Mouse (Mus musculus) gastrocnemius, postnatal 4 days (tissue): ENCODE results near the gene Sec24a. TPM values are rescaled to one million over a fixed set of nuclear protein-coding genes. Genes with fewer than 3 reads are reported as not detected.
"Not testable (repeated sequence)": the region's sequence is repeated elsewhere in the genome, so short reads cannot be mapped to it uniquely, and the experiment has no call there.

Source experiments
- DNase-seq, 2 experiments: peaks; one replicate each; pipeline ENCODE4 v3.0.0; 2021 to 2022; ENCODE audit warnings: low spot score in 2 of 2, mixed read lengths in 2 of 2
- total RNA-seq, 2 experiments: library from RNA; stranded (reverse); gene quantifications; 2 replicates each; pipeline ENCODE4 v1.2.3; 2021

The Sec24a gene
- total RNA-seq, 2 experiments from 2014 or later, result 23.4 to 28.3 TPM

DNA sequence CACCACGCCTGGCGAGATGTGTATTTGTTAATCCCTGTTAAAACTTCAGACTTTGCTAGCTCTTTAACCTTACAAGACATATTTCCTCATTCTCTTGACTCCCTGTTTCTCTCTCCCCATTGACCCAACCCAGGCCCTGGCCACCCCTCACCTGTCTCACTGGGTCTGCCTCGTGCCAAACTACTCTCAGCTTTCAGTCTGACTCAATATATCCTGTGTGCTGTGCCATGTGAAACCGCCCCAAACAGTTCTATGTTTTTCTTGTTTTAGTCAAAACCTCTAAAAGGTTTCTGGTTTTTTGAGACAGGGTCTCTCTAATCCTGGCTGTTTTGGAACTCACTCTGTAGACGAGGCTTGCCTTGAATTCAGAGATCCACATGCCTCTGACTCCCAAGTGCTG, 2.2 kb downstream of the Sec24a start:
- no peak for DNase-seq

DNA sequence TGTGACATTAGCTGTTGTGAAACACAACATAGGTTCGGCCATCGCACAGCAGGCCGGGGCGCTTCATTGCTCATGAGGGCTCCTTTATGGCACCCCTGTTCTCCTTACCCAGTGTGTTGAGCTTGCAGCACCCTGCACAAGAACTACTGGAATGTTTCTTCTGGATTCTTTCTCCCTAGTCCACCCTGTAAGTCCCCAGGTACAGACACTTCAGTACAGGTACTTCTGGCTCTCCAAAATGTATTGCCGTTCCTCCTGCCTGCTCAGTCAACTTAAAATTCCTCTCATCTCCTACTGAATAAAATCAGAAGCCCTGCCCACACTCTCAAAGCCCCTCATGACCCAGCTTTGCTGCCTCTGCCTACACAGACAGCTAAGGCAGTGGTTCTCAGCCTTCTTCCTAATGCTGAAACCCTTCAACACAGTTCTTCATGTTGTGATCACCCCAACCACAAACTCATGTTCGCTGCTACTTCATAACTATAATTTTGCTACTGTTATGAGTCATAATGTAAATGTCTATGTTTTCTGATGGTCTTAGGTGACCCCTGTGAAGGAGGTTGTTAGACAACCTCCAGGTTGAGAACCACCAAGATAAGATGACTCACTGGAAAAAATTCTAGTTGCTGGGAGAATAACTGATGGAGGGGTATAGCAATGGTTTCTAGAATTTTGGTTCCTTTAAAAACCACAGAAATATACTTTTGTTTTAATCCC, 3.3 kb downstream of the Sec24a start:
- DNase-seq, result no peak

DNA sequence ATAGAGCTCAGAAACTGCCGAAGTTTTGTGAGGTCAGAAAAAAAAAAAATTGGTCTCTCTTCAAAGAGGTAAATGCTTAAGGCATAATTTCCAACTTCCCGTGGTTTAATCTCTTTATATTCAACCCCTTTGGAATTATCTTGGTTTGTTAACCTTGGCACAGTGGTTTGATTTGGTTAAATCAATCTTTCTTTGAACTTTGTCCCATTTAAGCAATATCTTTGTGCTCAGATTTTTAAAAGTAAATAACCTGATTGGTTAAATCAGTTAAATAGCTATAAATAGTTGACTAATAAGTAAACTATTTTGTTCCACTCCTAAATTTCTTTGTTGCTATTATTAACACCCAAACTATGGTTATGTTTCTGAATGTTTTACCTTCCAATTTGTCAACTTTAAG, 4.2 kb downstream of the Sec24a start:
- no peak for DNase-seq

DNA sequence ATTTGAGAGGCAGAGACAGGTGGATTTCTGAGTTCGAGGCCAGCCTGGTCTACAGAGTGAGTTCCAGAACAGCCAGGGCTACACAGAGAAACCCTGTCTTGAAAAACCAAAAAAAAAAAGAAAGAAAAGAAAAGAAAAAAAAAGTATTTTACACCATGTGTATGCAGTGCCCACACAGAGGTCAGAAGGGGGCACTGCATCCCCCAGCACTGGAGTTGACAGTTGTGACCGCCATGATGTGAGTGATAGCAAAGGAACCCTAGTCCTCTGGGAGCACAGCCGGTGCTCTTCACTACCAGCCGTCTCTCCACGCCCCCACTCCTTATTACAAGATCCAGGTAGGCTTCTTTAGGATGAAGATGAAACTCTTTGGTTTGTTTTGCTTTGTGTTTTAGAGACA, 5.2 kb downstream of the Sec24a start:
- DNase-seq, result not testable (repeated sequence)

DNA sequence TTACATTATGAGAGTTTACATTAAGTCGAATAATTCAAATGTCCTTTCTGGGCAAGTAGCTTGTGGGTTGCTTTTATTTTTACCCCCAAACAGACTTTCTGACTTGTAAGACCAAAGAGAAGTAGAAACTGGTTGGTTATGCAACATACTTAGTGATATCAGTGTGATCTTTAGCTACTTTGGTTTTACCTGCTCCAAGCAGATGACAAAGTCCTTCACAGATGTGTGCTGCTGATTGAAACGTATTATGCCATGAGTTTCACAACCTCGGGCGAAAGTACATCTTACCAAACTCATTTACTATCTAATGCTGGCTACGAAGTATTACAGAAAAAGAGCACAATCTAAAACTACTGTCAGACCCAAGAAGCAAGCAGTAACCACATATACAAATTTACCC, 5.8 kb downstream of the Sec24a start:
- DNase-seq, result no peak

DNA sequence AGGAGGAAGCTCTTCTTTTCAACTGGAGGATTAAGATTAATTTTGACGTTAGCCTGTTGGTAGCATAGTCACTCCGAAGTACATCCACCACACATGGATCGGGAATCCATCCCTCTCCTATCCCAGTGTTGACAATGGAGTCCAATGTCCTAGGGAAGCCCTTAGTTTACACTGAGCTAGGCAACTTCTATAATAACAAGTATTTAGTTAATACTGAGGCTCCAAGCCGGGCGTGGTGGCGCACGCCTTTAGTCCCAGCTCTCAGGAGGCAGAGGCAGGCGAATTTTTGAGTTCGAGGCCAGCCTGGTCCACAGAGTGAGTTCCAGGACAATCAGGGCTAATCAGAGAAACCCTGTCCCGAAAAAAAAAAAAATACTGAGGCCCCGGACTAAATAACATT, 6.4 kb downstream of the Sec24a start:
- no peak for DNase-seq

DNA sequence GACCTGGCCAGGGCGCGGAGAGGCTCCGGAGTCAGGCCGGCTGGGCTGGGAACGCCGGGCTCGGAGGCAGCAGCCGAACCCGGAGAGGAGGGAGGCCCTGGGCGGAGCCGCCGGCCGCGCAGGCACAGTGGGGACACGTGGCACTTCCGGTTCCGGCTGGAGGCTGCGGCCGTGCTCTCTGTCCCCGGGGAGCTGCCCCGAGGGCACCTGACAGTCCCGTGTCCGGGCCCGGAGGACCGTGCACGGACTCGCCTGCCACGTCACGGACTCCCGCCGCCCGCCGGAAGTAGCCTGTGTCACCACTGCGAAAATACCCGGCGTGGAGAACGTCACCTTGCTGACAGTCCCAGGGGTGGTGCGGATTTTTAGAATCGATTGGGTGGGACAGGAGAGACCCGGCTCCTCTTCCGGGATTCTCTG, 7.1 kb downstream of the Sec24a start:
- DNase-seq, result peak; percentile 87 to 94

DNA sequence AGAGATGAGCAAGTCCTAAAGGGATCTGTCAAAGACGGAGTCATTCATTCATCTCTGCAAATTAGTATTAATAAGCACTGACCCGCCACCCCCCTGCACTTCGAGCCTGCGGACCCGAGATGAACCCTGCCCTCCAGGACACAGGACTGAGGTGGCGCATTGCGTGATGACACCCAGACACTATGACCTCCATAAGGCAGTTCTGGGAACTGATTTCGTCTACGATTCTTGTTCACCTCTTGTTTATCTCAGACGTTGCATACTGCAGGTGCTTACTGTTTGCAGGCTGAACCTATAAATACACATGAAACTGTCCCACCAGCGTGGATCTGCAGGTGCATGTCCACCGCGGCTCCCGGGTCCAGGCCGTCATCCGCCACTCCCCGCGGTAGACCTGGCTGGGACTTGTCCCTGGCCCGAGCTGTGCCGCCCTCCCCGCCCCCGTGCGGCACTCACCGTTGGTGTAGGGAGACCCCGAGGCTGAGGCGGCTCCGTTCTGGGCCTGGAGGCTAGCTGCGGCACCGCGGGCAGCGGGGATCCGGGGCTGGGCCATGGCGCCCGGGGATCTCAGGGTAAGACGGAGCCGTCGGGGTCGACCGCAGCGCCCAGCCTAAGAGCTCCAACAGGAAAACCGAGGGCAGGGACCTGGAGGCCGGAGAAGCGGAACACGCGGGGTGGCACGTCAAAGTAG, 7.7 kb downstream of the Sec24a start:
- peak in 1 of 2 experiments; percentile 43 for DNase-seq

DNA sequence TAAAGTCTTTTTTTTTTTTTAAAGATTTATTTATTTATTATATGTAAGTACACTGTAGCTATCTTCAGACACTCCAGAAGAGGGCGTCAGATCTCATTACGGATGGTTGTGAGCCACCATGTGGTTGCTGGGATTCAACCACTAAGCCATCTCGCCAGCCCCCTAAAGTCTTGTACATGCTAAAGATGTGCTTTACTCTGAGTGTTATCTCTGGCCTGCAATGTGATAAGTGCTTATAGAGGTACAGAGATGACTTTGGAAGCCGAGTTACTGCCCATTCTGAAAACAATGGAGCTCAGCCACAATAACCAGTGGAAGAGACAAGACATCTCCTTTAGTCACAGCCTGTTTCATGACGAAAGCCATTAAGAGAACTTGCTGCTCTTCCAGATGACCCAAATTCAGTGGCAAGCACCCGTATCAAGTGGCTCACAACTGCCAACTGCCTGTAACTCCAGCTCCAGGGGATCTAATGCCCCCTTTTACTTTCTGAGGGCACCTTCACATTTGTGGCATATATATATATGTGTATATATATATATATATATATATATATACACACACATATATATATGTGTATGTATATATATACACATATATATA, 11.7 kb downstream of the Sec24a start:
- DNase-seq, result not testable (repeated sequence)

DNA sequence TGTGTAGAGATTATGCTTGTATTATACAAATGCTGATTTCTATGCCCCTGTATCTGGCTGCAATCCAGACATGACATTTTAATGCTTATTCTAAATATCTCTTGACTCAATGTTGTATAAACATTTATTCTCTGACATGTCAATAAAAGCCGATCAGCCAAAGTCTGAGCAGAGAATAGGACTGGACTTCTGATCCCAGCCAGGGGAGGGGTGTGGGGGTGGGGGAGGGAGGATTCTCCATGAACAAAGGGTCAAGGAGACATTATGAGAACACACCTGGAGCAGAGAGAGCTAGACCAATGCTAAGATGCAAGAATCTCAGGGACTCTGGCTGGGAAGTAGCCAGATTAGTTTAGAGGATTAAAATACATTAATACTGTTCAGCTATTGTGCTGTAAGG, 17.3 kb downstream of the Sec24a start:
- no peak for DNase-seq

DNA sequence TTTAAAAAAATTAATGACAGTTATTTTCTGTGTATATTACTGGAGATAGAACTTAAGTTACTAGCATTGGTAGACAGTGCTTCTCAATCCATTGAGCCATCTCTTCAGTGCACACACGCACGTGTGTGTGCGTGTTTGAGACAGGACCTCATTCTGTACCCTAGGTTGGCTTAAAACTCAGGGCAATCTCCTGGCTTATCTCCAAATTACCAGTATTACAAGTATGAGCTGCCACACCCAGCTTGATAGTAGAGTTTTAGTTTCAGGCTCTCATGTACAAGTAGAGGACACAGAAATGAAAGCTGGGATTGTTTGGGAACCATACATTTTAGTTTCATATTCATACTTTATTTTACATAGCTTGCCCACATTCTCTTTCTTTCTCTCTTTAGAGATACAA, 22.7 kb downstream of the Sec24a start:
- no peak for DNase-seq

DNA sequence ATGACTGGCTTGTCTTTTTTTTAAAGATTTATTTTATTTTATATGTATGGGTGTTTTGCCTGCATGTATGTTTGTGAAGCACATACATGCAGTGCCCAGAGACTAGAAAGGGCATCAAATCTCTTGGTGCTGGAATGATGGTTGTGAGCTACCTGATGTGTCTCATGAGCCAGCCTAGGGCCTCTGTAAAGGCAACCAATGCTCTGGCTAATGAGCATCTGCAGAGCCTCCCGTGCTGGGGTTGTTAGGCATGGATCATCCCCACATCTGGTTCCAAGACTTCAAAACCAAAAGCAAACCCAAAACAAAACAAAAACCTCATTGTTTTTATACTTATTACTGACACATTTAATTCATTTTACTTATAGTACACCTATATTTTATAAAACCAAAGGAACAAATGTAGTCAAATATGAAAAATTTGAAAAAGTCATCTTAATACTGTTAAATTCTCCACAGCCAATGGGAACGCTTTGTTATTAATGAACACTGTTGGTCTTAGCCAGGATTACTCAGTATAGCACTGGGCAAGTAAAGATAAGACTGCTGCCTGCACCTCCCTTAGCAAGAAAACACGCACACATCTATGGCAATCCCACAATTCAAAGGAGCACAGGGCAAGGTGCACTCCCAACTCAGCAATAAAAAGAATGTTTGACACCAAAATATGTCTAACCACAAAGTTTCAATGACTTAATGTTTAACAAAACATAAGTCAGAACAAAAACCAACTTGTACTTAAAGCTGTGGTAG, 24.6 kb downstream of the Sec24a start:
- DNase-seq, result no peak

DNA sequence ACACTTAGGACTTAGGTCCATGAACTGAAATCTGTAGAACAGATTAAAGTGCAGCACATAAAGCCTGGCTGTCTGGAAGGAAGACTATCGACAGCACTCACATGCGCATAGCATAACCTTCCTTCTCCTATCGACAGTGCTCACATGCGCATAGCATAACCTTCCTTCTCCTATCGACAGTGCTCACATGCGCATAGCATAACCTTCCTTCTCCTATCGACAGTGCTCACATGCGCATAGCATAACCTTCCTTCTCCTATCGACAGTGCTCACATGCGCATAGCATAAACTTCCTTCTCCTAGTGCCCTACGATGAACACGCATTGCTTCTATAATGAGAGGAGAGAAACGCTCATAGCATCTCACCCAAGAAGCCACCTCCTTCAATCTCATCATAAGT, 29.2 kb downstream of the Sec24a start:
- DNase-seq, result not testable (repeated sequence)

DNA sequence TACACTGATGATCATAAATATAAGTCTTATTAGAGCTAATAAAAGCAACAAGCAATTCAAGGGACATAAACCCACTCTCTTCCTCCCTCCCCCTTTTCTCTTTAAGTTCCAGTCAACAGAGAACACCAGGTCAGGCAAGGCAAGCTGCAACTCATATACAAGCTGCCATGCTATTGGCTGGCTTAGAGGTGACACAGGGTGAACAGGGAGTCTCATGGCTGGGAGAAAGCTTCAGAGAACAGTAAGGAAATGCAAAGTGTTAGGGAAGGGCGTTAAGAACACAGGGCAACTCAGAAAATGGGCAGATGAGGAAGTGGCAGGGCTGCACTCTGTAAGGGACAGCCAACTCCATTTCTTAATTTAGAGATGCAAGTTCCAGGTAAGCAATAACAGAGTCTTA, 30.6 kb downstream of the Sec24a start:
- no peak for DNase-seq

DNA sequence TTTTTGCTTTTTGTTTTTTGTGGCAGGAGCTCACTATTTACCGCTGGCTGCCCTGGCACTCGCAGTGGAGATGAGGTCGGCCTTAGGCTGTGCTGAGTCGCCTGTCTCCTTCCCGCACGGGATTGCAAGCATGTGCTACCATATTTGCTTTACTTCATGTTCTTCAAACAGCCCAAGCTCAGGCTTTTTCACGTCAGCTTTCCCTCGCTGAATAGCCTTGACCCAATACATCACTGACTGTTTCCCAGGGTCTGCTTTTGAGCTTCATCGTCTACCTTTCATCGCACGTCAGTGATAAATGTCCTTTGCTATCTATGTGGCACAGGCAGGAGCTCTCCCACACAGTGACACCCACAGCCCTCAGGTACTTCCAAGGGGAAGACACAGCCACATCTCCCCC, 42.4 kb downstream of the Sec24a start:
- no peak for DNase-seq

DNA sequence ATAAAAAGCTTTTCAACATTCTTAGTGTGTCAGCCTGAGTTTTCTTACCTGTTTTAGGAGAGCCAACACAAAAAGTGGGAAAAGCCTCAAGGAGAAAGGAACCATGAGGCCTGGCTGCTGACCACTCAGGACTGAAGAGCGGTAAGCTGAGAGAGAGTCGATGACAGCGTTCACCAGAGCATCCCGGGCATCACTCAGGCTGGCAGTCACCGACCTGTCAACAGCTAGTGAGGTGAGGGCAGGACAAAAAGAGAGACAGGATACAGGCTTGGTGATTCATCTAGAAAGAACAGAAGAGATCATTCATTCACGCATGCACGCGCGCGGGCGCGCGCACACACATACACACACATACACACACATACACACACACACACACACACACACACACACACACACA, 56.4 kb downstream of the Sec24a start:
- DNase-seq, result no peak

DNA sequence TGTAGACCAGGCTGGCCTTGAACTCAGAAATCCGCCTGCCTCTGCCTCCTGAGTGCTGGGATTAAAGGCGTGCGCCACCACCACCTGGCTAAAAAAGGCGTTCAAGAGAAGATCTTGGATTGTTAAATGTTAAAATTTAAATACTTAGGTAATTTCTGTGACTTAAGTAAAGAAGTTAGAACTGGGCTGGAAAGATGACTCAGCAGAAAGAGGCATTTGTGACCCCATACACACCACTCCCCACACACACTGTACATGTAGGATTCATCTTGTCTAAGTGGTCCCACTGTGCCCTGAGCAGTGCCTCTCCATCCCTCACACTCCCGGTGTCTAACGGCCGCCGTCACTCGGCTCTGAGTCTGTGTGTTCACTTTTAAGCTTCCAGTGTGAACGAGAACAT, 57.0 kb downstream of the Sec24a start:
- DNase-seq, result no peak

DNA sequence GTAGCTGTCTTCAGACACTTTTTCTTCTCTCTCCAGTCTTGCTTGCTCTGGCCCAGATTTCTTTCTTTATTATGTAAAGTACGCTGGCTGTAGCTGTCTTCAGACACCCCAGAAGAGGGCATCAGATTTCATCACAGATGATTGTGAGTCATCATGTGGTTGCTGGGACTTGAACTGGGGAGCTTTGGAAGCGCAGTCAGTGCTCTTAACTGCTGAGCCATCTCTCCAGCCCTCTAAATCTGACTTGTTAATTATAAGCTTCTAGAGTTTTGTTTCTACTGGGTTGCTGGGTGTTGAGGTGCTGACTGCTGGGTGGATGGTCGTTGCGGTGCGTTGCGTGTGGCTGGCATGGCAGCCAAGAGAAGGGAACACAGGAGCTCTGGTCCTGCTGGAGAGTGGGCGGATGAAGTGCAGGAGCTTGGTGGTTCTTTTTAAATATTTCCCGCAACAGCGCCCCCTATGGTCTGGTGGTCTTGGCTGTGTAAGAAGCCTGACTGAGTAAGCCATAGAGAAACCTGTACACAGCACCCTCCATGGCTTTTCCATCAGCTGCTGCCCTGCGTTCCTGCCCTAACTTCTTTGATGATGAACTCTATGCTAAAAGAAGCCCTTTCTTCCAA, 59.9 kb downstream of the Sec24a start:
- DNase-seq, result peak in 1 of 2 experiments; percentile 22

DNA sequence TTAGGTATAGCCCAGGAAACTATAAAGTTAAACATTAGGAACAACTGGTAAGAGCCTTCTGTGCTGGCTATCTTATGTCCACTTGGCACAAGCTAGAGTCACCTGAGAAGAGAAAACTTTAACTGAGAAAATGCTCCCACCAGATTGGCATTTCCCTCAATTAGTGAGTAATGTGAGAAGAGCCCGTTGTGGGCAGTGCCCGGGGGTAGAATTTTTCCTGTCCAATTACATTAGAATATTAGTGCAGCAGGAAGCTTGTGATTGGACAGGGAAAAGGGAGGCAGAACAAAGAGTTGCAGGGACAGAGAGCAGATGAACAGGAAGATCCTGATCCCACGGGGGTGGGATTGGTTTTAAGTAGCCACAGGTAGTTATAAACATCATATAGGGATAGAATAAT, 60.6 kb downstream of the Sec24a start:
- no peak for DNase-seq

DNA sequence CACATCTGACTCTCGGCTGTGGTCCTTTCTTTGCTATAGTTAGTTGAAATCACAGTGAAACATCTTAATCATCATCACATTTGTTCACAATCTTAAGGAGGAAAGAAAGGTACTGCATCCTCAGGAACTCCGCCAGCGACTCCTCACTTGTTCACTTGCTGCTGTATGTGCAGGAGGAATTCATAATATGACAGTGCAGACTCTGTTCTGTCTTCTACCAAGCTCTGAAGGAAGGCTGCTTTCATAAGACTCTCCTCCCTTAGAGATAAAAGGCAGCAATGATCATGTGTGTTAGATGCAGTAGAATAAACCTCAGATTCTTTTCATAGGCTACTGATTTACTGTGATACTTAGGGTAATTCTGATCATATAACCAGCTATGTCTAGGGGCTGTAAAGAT, 68.5 kb downstream of the Sec24a start:
- DNase-seq, result no peak

DNA sequence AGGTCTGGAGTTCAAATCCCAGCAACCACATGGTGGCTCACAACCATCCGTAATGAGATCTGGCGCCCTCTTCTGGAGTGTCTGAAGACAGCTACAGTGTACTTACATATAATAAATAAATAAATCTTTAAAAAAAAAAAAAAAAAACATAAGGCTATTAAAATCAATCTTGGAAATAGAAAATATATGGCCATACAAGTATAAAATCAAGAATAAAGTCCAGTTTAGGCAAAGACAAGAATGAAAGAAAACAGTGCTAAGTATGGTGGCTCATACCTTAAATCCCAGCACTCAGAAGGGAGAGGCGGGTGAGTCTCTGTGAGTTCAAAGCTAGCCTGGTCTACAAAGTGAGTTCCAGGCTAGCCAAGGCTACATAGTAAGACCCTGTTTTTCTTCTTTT, 72.8 kb downstream of the Sec24a start:
- DNase-seq, result not testable (repeated sequence)
